Mouse (Mus musculus) limb, embryonic 11.5 days (tissue): ENCODE measurements at regions not wholly inside any gene's neighbourhood (a gene's known extent, or its start where the extent isn't known, plus 50 kb on each side); places are given as distances from the start of the nearest gene placed in this dataset.

Source experiments
- ATAC-seq: fragments of 200-750 bp; cut with Nextera tagmentation; 2 replicates; pipeline ENCODE4 v1.8.0; 2017; ENCODE audit warnings: low read depth; ENCODE audit not compliant: insufficient number of reproducible peaks, low FRiP score, low TSS enrichment
- DNase-seq: peaks from one replicate; pipeline ENCODE4 v3.0.0-alpha.2; 2015; ENCODE audit warnings: low spot score
- H3K27ac ChIP-seq: fragments of 300-500 bp; sonication (generic); replicated peaks from 2 replicates; pipeline ENCODE4 v1.5.1; 2014; ENCODE audit warnings: low read depth, mild to moderate bottlenecking, low read length
- H3K27me3 ChIP-seq: fragments of 300-500 bp; sonication (generic); 2 replicates; pipeline ENCODE4 v1.6.1; 2014; ENCODE audit warnings: mild to moderate bottlenecking, low read length, mixed read lengths; ENCODE audit not compliant: control insufficient read depth, insufficient read depth
- H3K36me3 ChIP-seq: fragments of 300-500 bp; sonication (generic); 2 replicates; pipeline ENCODE4 v1.6.1; 2014; ENCODE audit warnings: mild to moderate bottlenecking, low read length, moderate library complexity, mixed read lengths; ENCODE audit not compliant: control insufficient read depth, insufficient read depth
- H3K4me1 ChIP-seq: fragments of 300-500 bp; sonication (generic); 2 replicates; pipeline ENCODE4 v1.6.1; 2014; ENCODE audit warnings: low read length, mixed read lengths; ENCODE audit not compliant: control insufficient read depth, insufficient read depth
- H3K4me2 ChIP-seq: fragments of 300-500 bp; sonication (generic); 2 replicates; pipeline ENCODE4 v1.6.1; 2014; ENCODE audit warnings: low read depth, mild to moderate bottlenecking, moderate library complexity; ENCODE audit not compliant: severe bottlenecking
- H3K4me3 ChIP-seq: fragments of 300-500 bp; sonication (generic); 2 replicates; pipeline ENCODE4 v1.5.1; 2014; ENCODE audit warnings: low read depth, low read length
- H3K9ac ChIP-seq: fragments of 300-500 bp; sonication (generic); 2 replicates; pipeline ENCODE4 v1.6.1; 2014; ENCODE audit warnings: mild to moderate bottlenecking, low read length
- H3K9me3 ChIP-seq: fragments of 300-500 bp; sonication (generic); 2 replicates; pipeline ENCODE4 v1.6.1; 2016; ENCODE audit warnings: low read length; ENCODE audit not compliant: control insufficient read depth
- WGBS: fragments of 180-500 bp; shearing (Covaris S2); extraction: QIAGEN DNeasy Blood & Tissue Kit; methylation state at CpG from one replicate; pipeline ENCODE4 v1.1.7; 2014; 5-methylcytosine and 5-hydroxymethylcytosine counted together

DNA sequence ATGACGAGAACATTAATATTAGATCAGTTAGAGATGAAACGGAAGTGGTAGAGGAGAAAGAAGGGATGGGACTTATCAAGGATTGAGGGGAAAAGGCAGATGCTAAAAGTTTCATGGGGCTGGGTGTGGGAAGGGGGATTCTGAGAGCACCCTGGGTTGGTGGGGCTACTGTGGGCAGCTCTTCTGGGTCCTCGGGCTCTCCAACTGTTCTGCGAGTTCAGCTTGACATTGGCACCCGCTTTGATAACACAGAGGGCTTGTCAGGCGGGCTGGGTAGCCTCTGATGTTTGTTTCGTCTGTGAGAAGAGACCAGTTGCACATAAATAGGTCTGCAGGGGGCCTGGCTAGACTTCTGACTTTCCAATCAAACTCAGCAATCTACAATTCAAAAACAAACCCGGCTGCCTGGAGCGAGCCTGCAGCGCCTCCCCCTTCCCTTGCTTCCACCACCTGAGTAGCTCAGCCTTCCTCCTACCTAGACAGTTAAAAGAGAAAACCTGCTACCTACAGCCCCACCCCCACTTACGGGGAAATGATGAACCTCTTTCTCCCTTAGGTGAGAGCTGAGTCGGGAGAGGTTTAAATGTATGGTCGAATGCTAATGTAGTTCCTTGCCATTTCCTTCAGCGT, 143.4 kb downstream of the Trim29 start:
- Histone ChIP-seq H3K9ac (no peak overlapping the region), H3K27me3 (peaks cover 23% of the 10 kb centered on the region), H3K27ac (no peak overlapping the region), H3K9me3 (no peaks in the 10 kb centered on the region; the same call in 1 of the 2 replicates), H3K36me3 (no peaks in the 10 kb centered on the region), H3K4me3 (no peak overlapping the region), H3K4me2 (no peak overlapping the region; the same call in 1 of the 2 replicates), H3K4me1 (no peaks in the 10 kb centered on the region)
- whole genome bisulfite sequencing: 3% methylated on average over 14 of the region's 14 CpGs
- no peak for ATAC-seq
- no peak for DNase-seq

DNA sequence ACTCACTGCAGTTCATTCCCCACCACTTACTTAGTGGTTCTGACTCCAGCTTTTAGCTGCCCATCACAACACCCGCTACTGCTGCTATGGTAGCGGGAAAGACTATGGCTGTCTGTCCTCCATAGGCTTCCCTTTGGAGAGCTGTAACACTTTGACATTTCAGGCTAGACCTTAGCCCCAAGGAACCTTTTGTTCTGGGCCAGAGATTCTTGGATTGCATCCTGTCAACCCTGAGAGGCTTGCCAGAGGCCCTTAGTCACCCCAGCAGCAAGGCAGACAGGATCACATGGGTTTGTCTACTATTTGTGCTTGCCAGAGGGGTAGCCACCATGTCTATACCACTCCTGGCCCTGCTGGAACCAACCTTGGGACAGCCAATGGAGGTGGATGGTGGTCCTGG, 147.1 kb downstream of the Trim29 start:
- 90% methylated on average over 2 of the region's 2 CpGs for WGBS
- Histone ChIP-seq H3K36me3 (no peaks in the 10 kb centered on the region), H3K4me1 (no peaks in the 10 kb centered on the region), H3K27ac (no peak overlapping the region), H3K27me3 (peaks cover 18% of the 10 kb centered on the region), H3K9me3 (no peaks in the 10 kb centered on the region; the same call in 1 of the 2 replicates), H3K4me3 (no peak overlapping the region), H3K4me2 (no peak overlapping the region), H3K9ac (no peak overlapping the region)
- ATAC-seq (no peak), DNase-seq (no peak)

DNA sequence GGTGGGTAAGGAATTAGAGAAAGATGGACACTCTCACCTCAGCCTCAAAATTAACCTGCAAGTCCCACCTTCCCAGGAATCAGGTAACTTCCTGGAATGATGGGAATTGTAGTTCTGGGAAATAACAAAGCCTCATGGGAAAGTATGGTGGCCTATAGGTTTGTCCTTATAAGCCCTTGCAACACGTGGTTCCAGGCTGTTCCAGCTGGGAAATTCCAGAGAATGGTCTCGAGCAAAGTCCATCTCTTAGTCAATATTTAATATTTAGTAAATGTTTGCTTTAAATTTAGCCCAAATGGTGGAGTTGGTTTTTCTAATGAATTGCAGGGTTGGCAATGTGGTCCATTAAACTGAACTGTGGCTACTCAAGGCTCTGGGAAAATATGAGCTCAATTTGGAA, 150.5 kb downstream of the Trim29 start:
- 58% methylated on average over 2 of the region's 2 CpGs for WGBS
- no peak for ATAC-seq
- Histone ChIP-seq H3K4me3 (no peak overlapping the region), H3K4me2 (no peak overlapping the region), H3K9me3 (no peaks in the 10 kb centered on the region), H3K27me3 (no peaks in the 10 kb centered on the region), H3K27ac (no peak overlapping the region), H3K36me3 (no peaks in the 10 kb centered on the region), H3K4me1 (no peaks in the 10 kb centered on the region), H3K9ac (no peak overlapping the region)
- DNase-seq: no peak

DNA sequence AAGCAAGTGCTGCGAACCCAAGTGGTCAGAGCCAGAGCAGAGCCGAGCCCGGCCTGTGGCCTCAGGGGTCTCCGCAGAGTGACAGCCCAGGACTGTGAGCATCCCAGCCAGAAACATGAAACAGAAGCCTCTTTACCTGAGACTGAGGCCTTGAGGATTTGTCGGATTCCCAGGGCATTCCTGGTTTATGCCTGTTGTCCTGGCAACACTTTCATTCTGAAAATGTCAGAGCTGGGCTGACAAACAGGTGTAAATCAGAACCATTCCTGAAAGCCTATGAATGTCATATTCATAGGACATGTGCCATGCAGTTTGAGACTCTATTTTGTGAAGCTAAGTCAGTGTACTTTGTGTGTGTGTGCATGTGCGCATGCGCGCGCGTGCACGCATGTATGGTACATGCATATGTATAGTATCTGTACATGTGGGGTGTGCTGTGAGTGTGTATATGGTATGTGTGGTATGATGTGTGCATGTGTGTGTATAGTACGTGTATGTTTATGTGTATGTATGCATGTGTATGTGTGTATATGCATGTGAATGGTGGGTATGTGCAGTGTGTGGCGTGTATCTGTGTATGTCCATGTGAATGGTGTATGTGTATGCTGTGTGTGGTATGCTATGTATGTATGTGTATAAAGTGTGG, 152.9 kb downstream of the Trim29 start:
- Histone ChIP-seq H3K4me1 (no peaks in the 10 kb centered on the region), H3K9ac (no peak overlapping the region), H3K27me3 (no peaks in the 10 kb centered on the region), H3K27ac (no peak overlapping the region), H3K36me3 (no peaks in the 10 kb centered on the region), H3K4me3 (no peak overlapping the region), H3K4me2 (no peak overlapping the region), H3K9me3 (no peaks in the 10 kb centered on the region)
- ATAC-seq: no peak
- DNase-seq: no peak
- WGBS: 86% methylated on average over 13 of the region's 13 CpGs

DNA sequence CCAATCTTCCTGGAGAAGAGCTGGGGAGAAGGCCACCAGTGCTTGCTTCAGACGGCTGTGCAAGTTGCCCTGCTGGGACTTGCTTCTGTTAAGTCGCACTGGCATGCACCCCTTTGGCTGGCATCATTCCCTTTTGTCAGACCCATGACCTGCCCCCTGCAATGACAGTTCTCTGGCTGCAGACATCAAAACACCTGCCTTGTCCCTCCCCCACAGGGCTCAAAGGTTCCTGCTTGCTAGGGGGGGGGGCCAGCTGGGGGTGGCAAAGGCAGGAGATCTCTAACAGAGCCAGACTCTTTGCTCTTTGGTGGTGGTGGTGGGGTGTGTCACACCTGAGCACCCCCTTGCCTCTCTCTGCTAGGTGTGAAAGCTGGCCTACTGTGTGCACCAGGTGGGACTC, 154.5 kb downstream of the Trim29 start:
- no peaks in the 10 kb centered on the region for H3K36me3 ChIP-seq
- no peak overlapping the region for H3K9ac ChIP-seq
- H3K27me3 ChIP-seq: no peaks in the 10 kb centered on the region
- no peak overlapping the region for H3K4me2 ChIP-seq
- 48% methylated on average over 2 of the region's 2 CpGs for WGBS
- DNase-seq (no peak), ATAC-seq (no peak)
- no peaks in the 10 kb centered on the region for H3K9me3 ChIP-seq
- no peak overlapping the region for H3K4me3 ChIP-seq
- no peaks in the 10 kb centered on the region for H3K4me1 ChIP-seq
- H3K27ac ChIP-seq: no peak overlapping the region

DNA sequence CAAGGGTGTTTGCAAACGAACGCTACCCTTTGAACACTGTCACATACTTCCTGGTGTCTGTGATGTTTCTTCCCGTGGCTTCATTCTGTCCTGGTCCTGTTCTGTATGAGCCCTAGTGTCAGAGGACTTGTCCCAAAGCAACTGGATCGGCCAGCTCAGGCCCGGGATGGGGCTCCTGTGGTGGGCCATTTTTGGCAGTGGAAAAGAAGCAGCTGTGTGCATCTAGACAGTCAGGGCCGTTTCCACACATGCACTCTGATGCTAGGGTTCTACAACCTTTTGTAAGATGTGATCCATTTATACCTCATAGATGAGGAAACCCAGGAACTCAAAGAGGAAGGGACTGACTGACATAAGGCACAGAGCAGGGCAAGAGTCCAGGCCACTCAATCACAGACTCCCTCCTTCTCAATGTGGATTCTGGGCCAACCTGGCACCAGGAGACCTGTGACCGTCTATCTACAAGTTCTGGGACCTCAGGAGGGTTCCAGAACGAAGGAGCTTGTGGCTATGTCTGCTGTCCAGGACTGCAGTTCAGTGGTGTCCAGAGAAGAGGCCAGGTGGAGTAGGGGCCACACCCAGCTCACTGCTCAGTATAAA, 155.2 kb downstream of the Trim29 start:
- no peaks in the 10 kb centered on the region for H3K36me3 ChIP-seq
- no peaks in the 10 kb centered on the region for H3K9me3 ChIP-seq
- 65% methylated on average over 8 of the region's 8 CpGs for WGBS
- no peak overlapping the region for H3K4me3 ChIP-seq
- H3K4me2 ChIP-seq: no peak overlapping the region
- ATAC-seq: no peak
- H3K27me3 ChIP-seq: no peaks in the 10 kb centered on the region
- H3K27ac ChIP-seq: no peak overlapping the region
- H3K9ac ChIP-seq: no peak overlapping the region
- no peak for DNase-seq
- H3K4me1 ChIP-seq: no peaks in the 10 kb centered on the region

DNA sequence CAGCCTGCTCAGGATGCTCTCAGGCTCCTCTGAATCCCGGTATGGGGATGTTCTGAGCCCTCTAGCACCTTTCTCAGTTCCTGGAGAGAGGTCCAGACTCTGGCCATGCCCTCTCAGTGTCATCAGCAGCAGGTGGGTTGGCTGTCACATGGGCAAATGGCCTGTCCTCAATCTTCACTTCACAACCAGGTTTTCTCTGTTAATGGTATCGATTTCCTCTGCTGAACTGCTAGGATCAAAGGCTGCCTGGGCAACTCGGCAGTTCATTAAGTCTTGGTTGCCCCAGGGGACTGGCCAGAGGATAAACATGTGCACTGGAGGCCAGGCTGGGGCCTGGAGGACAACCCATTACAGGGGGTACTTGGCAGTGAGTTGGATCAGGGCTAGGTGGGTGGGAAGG, 156.2 kb downstream of the Trim29 start:
- Histone ChIP-seq H3K36me3 (no peaks in the 10 kb centered on the region), H3K27me3 (no peaks in the 10 kb centered on the region), H3K9ac (no peak overlapping the region), H3K27ac (no peak overlapping the region), H3K4me3 (no peak overlapping the region), H3K4me1 (no peaks in the 10 kb centered on the region), H3K9me3 (no peaks in the 10 kb centered on the region), H3K4me2 (no peak overlapping the region)
- DNase-seq (peak; percentile 23), ATAC-seq (no peak)
- 17% methylated on average over 3 of the region's 3 CpGs for WGBS

DNA sequence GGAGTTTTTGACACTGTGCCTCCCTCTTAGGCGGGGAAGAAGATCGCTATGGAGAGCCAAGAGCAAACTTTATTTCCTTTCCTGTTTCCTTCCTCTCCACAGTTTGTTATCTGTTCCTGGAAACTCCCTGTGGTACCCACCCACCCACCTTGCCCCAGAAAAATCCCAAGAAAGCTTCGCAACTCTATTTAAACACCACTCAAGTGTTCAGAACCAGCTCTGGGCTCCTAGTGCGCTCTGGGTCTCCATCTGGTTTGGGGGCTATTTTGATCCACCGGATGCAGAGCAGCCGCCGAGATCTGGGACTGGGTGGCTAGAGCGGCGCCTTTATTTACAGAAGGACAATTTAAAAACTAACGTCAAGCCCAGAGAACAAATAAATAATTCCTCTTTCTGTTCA, 158.6 kb downstream of the Trim29 start:
- H3K27ac ChIP-seq: no peak overlapping the region
- H3K27me3 ChIP-seq: no peaks in the 10 kb centered on the region
- H3K36me3 ChIP-seq: no peaks in the 10 kb centered on the region
- DNase-seq (no peak), ATAC-seq (no peak)
- no peak overlapping the region for H3K4me2 ChIP-seq
- 82% methylated on average over 10 of the region's 10 CpGs for WGBS
- H3K4me1 ChIP-seq: no peaks in the 10 kb centered on the region
- H3K4me3 ChIP-seq: no peak overlapping the region
- no peak overlapping the region for H3K9ac ChIP-seq
- H3K9me3 ChIP-seq: no peaks in the 10 kb centered on the region
